Mouse (Mus musculus): ENCODE measurements at regions not wholly inside any gene's neighbourhood (a gene's known extent, or its start where the extent isn't known, plus 50 kb on each side); places are given as distances from the start of the nearest gene placed in this dataset.

- no peak for DNase-seq (ENCODE audit: low spot score in 2 of 2)
- intact Hi-C loops (cut with DNase I): no loop called here
These were observed 118.7 kb upstream of the Pter start for GRCm38 (mm10) chr2:12805096-12805495.

- DNase-seq (ENCODE audit: low spot score in 2 of 2): no peak
- intact Hi-C loops (cut with DNase I): no loop called here
These were observed 115.4 kb upstream of the Pter start for GRCm38 (mm10) chr2:12808466-12808865.

- DNase-seq (ENCODE audit: low spot score in 2 of 2): peak in 1 of 2 experiments; percentile 6
- intact Hi-C loops (cut with DNase I): no loop called here
These were observed 108.5 kb upstream of the Pter start for GRCm38 (mm10) chr2:12815339-12815738.

GRCm38 (mm10) chr2:12825902-12826301 is 97.9 kb upstream of the Pter start:
- intact Hi-C loops (cut with DNase I): no loop called here
- no peak for DNase-seq (ENCODE audit: low spot score in 2 of 2)

GRCm38 (mm10) chr2:12833579-12833978 is 90.3 kb upstream of the Pter start:
- no peak for DNase-seq (ENCODE audit: low spot score in 2 of 2)
- intact Hi-C loops (cut with DNase I): no loop called here

- no peak for DNase-seq (ENCODE audit: low spot score in 2 of 2)
- intact Hi-C loops (cut with DNase I): no loop called here
These were observed 57.3 kb upstream of the Pter start for GRCm38 (mm10) chr2:12866543-12866942.

GRCm38 (mm10) chr2:12868772-12869171 is 55.1 kb upstream of the Pter start:
- intact Hi-C loops (cut with DNase I): no loop called here

More at GRCm38 (mm10) chr2:12868772-12869171, 55.1 kb upstream of the Pter start:
- no peak for DNase-seq (ENCODE audit: low spot score in 2 of 2)

Measured in left cerebral cortex, postnatal 36 days (tissue).